Mouse (Mus musculus) hindlimb bud, embryonic 11.5 days (tissue): ENCODE measurements around the gene Rhbdd2.

Experiments used
- DNase-seq: peaks from one replicate; pipeline ENCODE4 v3.0.0-alpha.2; 2012; ENCODE audit warnings: low read depth, low spot score; ENCODE audit errors: extremely low spot score

Rhbdd2 gene

GRCm38 (mm10) chr5:135643869-135644268 lies 11.5 kb downstream of the Rhbdd2 start:
- DNase-seq: no peak

- no peak for DNase-seq
Observed at GRCm38 (mm10) chr5:135645330-135645729, 12.9 kb downstream of the Rhbdd2 start.

- DNase-seq: no peak
Observed at GRCm38 (mm10) chr5:135646038-135646437, 13.6 kb downstream of the Rhbdd2 start.

- no peak for DNase-seq
Observed at GRCm38 (mm10) chr5:135648461-135649308, 16.3 kb downstream of the Rhbdd2 start.

- no peak for DNase-seq
Observed at GRCm38 (mm10) chr5:135649309-135649633, 16.9 kb downstream of the Rhbdd2 start.

- no peak for DNase-seq
Observed at GRCm38 (mm10) chr5:135651536-135651935, 19.1 kb downstream of the Rhbdd2 start.

GRCm38 (mm10) chr5:135653209-135653608 lies 20.8 kb downstream of the Rhbdd2 start:
- DNase-seq: no peak

- DNase-seq: no peak
Observed at GRCm38 (mm10) chr5:135656046-135656445, 23.6 kb downstream of the Rhbdd2 start.

- no peak for DNase-seq
Observed at GRCm38 (mm10) chr5:135657128-135657527, 24.7 kb downstream of the Rhbdd2 start.

- no peak for DNase-seq
Observed at GRCm38 (mm10) chr5:135657703-135658373, 25.4 kb downstream of the Rhbdd2 start.

- DNase-seq: no peak
Observed at GRCm38 (mm10) chr5:135659956-135660355, 27.5 kb downstream of the Rhbdd2 start.

- no peak for DNase-seq
Observed at GRCm38 (mm10) chr5:135660535-135660934, 28.1 kb downstream of the Rhbdd2 start.

GRCm38 (mm10) chr5:135666890-135667289 lies 34.5 kb downstream of the Rhbdd2 start:
- DNase-seq: no peak

- DNase-seq: no peak
Observed at GRCm38 (mm10) chr5:135668071-135668470, 35.7 kb downstream of the Rhbdd2 start.

- DNase-seq: no peak
Observed at GRCm38 (mm10) chr5:135669741-135670275, 37.4 kb downstream of the Rhbdd2 start, which contains the start of gene Por. TSS of gene Por (plus strand) at chr5:135670033.

- DNase-seq: no peak
Observed at GRCm38 (mm10) chr5:135670881-135671280, 38.5 kb downstream of the Rhbdd2 start.

GRCm38 (mm10) chr5:135672509-135672908 lies 40.1 kb downstream of the Rhbdd2 start:
- no peak for DNase-seq

GRCm38 (mm10) chr5:135672980-135673379 lies 40.6 kb downstream of the Rhbdd2 start:
- DNase-seq: no peak

- peak; percentile 28 for DNase-seq
Observed at GRCm38 (mm10) chr5:135674349-135674775, 41.9 kb downstream of the Rhbdd2 start.

- peak; percentile 73 for DNase-seq
Observed at GRCm38 (mm10) chr5:135674821-135675220, 42.4 kb downstream of the Rhbdd2 start.

- no peak for DNase-seq
Observed at GRCm38 (mm10) chr5:135676696-135677095, 44.3 kb downstream of the Rhbdd2 start.

- no peak for DNase-seq
Observed at GRCm38 (mm10) chr5:135677251-135677650, 44.8 kb downstream of the Rhbdd2 start.
